Mouse (Mus musculus) heart, postnatal 0 days (tissue): ENCODE measurements around the gene Klhdc9.

Source experiments
- CTCF ChIP-seq: IDR thresholded peaks from 2 replicates; pipeline ENCODE4 v1.5.1; 2016; ENCODE audit warnings: antibody characterized with exemption, control low read depth, low read depth
- EP300 ChIP-seq: IDR thresholded peaks from 2 replicates; pipeline ENCODE4 v1.6.1; 2016; ENCODE audit warnings: antibody characterized with exemption, low read depth

DNA sequence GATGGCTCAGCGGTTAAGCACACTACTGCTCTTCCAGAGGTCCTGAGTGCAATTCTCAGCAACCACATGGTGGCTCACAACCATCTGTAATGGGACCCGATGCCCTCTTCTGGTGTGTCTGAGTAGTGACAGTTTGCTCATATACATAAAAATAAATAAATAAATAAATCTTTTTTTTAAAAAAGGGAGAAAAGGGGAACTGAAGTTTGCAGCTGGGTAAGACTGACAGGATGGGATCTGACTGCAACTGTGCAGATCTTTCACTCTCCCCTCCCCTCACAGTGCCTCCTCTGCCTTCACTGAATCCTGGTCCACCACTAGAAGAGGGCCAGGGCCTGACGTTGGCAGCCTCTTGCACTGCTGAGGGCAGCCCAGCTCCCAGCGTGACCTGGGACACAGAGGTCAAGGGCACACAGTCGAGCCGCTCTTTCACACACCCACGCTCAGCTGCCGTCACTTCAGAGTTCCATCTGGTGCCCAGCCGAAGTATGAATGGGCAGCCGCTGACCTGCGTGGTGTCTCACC, 21.6 kb upstream of the Klhdc9 start:
- TF ChIP-seq EP300 (no peak), CTCF (no peak)
